Mouse (Mus musculus): ENCODE data around the gene Nprl2. TPM values are rescaled to one million over a fixed set of nuclear protein-coding genes. Genes with fewer than 3 reads are reported as not detected.
"Not testable (repeated sequence)": the region's sequence is repeated elsewhere in the genome, so short reads cannot be mapped to it uniquely, and the experiment has no call there.

Nprl2 gene
- total RNA-seq, 2 experiments from 2014 or later: 9.1 to 11.6 TPM

DNA sequence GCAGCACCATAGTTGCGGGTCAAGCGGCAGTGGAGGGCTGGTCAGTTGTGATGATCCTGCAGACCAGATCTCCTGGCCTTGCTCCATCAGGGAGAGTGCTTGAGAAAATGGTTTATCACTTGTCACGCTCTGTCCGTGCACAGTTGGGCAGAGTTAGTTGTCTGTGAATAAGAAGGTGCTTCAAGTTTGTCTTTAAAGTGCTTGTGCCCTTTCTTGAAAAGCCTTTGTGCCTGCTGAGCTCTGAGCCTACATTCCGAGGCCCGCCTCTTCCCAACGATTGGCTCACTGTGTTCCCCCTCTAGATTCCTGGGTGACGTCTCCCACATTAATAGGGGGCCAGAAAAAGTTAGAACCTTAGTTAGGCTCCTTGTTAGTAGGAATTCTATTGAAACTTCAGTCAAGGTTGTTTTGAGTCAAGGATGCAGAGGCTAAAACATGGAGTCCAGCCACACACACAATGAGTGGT lies 9.9 kb downstream of the Nprl2 start:
- intact Hi-C loops (cut with DNase I): no loop called here
- DNase-seq: no peak

DNA sequence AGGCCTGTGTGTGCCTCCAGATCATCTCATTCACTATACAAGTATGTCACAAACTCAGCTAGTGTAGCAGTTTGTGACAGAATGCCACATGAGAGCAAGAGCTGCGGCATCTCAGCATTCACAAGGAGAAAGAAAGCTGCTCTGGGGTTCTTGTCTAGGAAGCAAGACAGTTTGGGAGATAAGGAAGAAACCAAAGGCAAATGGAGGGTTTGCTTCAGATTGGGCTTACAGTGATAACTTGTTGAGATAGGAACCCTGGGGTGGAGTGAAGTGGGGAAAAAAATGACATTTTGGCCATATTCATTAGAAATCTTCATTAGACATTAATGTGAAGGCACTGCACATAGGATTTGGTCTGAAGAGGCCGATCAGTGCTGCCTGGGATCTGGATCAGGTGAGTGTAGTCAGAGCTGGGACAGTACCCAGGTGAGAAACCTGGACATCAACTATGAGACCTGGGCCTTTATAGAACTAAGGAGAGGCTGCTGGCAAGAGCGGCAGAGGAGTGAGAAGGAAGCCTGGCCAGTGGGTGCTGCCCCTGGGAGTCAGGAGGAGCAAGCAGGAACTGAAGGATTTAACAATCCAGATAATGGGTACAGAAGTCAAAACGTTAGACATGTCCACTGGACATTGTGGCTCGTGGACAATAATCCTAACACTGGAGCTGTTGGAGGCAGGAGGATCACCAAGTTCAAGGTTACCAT lies 10.8 kb downstream of the Nprl2 start:
- intact Hi-C loops (cut with DNase I): no loop called here
- no peak for DNase-seq

DNA sequence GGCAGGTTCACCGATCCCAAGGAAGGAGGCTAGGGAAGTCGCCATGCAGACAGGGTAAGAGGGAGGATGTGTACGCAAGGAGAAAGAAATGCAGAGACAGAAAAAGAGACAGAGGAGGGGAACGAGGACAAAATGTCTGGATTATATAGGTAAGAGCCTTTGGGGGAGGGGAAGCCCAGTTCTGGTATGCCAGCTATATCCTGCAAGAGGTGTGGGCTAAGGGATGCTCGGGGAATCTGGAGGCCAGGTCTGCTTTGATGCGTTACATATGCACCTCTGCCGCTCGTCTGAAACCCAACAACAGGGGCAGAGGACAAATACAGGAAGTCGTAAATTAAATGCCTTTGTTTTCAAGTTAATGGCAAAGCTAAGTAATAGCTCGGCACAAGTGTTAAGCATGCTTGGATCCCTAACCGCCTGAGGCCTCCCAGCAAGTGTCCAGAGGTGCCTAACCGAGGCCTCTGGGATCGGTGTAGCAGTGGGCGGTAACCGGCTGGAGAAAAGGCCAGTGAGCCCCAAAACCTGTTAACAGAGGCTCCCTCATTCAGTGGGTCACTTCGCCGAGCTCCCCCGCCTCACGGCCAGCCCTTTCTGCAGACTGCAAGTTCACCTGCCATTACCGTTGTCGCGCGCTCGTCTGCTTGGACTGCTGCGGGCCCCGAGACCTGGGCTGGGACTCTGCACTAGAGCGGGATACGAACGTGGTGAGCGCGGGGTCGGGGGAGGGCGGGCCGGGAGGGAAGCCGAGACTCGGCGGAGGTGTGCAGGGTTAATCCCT lies 11.7 kb downstream of the Nprl2 start:
- intact Hi-C loops (cut with DNase I): no loop called here
- no peak for DNase-seq

GRCm38 (mm10) chr9:107554319-107554825 lies 12.3 kb downstream of the Nprl2 start:
- DNase-seq: peak; percentile 88 to 93
- intact Hi-C loops (cut with DNase I): no loop called here

- intact Hi-C loops (cut with DNase I): no loop called here
Observed at GRCm38 (mm10) chr9:107555031-107555457, 13.0 kb downstream of the Nprl2 start.

GRCm38 (mm10) chr9:107555701-107556100 lies 13.7 kb downstream of the Nprl2 start:
- intact Hi-C loops (cut with DNase I): no loop called here
- no peak for DNase-seq

More at GRCm38 (mm10) chr9:107555031-107555457, 13.0 kb downstream of the Nprl2 start:
- DNase-seq: peak; percentile 65 to 66

GRCm38 (mm10) chr9:107556346-107556745 lies 14.3 kb downstream of the Nprl2 start:
- DNase-seq: no peak
- intact Hi-C loops (cut with DNase I): no loop called here

GRCm38 (mm10) chr9:107563029-107563581 lies 21.1 kb downstream of the Nprl2 start, which contains the start of gene Tusc2:
TSS of gene Tusc2 (plus strand) at chr9:107563255.
- intact Hi-C loops (cut with DNase I): no loop called here

GRCm38 (mm10) chr9:107565556-107565955 lies 23.5 kb downstream of the Nprl2 start:
- DNase-seq; intact Hi-C loops (cut with DNase I): not testable (repeated sequence)

More at GRCm38 (mm10) chr9:107563029-107563581, 21.1 kb downstream of the Nprl2 start, which contains the start of gene Tusc2:
- DNase-seq: peak; percentile 85 to 93

DNA sequence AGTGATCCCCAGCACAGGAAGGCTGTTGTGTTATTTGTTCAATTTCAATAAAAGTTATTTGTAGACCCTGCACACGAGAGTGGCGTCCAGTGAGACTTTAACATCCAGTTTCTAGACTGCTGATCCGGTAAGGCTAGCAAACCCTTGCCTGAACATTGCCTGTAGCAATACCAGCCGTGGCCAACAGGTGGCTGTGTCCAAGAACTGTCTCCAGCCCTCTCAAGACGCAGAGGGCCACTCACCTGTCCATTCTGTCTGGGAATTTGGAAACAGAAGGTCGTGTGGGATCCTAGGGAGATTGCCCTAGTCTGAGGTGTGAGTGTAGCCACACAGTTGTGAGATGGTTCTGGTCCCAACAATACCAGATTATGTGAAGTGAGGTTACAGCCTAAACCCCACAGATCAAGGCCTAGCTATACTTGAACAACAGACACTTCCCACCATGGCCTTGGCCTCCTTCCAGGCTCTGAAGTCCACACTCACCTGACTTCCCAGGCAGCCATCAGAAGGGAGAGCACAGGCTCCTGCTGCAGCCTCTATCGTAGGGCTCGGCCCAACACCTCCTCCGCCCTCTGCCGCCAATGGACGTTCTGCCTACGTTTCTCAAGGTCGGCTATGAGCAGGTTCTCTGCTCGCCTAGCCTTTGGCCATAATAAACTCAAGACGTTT lies 24.1 kb downstream of the Nprl2 start:
- intact Hi-C loops (cut with DNase I): no loop called here
- DNase-seq: peak; percentile 78 to 81

- DNase-seq: no peak
- intact Hi-C loops (cut with DNase I): no loop called here
Observed at GRCm38 (mm10) chr9:107566855-107567254, 24.8 kb downstream of the Nprl2 start.

DNA sequence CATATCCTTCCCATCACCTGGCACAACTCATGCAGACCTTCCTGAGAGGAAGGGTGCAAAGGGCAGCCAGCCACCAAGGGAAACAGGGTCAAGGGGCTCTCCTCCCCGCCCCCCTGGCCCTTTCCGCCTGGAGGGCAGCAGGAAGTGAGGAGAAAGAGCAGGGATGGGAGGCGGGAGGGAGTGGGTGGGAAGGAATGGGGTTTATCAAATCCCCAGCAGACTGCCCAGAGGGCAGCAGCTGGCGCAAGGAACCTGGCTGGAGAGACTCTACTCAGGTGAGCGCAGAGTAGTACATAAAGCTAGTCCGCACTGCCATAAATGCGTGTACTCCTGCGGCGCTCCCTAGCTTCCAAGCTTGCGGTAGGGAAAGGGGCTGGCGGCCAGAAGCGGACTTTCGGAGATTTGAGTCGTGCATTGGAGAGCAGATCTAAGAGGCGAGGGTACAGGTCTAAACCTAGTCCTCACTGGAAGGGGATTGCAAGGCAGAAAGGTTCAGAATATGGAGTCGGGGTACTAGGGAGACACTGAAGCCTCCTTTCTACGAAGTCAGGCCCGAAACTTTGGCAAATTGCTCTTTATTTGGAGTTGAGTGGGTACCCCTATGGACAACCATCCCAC lies 25.8 kb downstream of the Nprl2 start, which contains the start of gene Hyal2:
Gene Hyal2 (plus strand): TSS at position 244 of the 618 bp plus-strand sequence.
- DNase-seq: no peak
- intact Hi-C loops (cut with DNase I): no loop called here

GRCm38 (mm10) chr9:107568331-107569261 lies 26.6 kb downstream of the Nprl2 start:
- DNase-seq: peak; percentile 81 to 82
- intact Hi-C loops (cut with DNase I): no loop called here

GRCm38 (mm10) chr9:107569270-107569669 lies 27.2 kb downstream of the Nprl2 start:
- no peak for DNase-seq
- intact Hi-C loops (cut with DNase I): no loop called here

DNA sequence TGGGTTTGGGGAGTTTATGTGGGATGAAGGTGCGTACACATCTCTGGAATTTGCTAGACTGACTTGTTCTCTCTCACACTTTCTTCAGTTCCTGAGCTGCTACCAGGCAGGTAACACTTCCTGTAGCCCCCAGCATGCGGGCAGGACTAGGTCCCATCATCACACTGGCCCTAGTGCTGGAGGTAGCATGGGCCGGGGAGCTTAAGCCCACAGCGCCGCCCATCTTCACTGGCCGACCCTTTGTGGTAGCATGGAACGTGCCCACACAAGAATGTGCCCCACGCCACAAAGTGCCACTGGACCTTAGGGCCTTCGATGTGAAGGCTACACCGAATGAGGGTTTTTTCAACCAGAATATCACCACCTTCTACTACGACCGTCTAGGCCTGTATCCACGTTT lies 28.0 kb downstream of the Nprl2 start:
- DNase-seq: no peak
- intact Hi-C loops (cut with DNase I): no loop called here

GRCm38 (mm10) chr9:107570845-107571244 lies 28.8 kb downstream of the Nprl2 start:
- intact Hi-C loops (cut with DNase I): no loop called here

GRCm38 (mm10) chr9:107571534-107572326 lies 29.7 kb downstream of the Nprl2 start:
- intact Hi-C loops (cut with DNase I): no loop called here
- DNase-seq: no peak

More at GRCm38 (mm10) chr9:107570845-107571244, 28.8 kb downstream of the Nprl2 start:
- DNase-seq: no peak

GRCm38 (mm10) chr9:107572327-107572662 lies 30.3 kb downstream of the Nprl2 start:
- intact Hi-C loops (cut with DNase I): no loop called here
- DNase-seq: no peak

All from gastrocnemius, postnatal 36 days (tissue).